Mouse (Mus musculus) ES-E14 (cell line): ENCODE measurements around the gene Pla2g15.

Source experiments
- CHD2 ChIP-seq: IDR thresholded peaks from 2 replicates; pipeline ENCODE4 v1.6.1; 2014; ENCODE audit warnings: mild to moderate bottlenecking, low read depth, low read length, inconsistent platforms
- HCFC1 ChIP-seq: IDR thresholded peaks from 2 replicates; pipeline ENCODE4 v1.6.1; 2012; ENCODE audit warnings: low read length, inconsistent platforms, borderline replicate concordance; ENCODE audit not compliant: insufficient read depth
- ZC3H11A ChIP-seq: IDR thresholded peaks from 2 replicates; pipeline ENCODE4 v1.6.1; 2012; ENCODE audit warnings: low read depth, mild to moderate bottlenecking, inconsistent platforms, low read length, borderline replicate concordance

GRCm38 (mm10) chr8:106112514-106112913, 37.7 kb upstream of the Pla2g15 start:
- TF ChIP-seq HCFC1: no peak
- no peak for TF ChIP-seq ZC3H11A
- TF ChIP-seq CHD2: no peak
